Mouse (Mus musculus): Measurements from ENCODE around the gene Xbp1.
"Not testable (repeated sequence)": the region's sequence is repeated elsewhere in the genome, so short reads cannot be mapped to it uniquely, and the experiment has no call there.

Gene Xbp1

DNA sequence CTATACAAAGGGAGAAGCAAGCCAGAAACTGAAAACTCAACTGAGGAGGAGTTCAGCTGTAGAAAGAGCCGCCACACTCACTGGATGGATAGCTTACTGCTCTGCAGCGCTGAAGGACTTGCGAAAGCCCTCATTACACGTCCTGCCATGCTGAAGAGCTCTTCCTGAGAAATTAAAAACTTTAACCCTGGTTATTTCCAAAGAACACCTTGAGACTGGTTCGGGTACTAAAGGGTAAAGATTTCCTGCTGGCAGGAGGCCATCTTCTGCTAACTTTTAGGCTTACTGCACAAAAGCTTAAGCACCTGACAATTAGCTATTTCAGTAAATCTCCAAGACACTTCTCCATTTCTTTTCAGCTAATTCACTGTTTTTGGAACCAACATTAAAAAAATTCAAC is 9.7 kb downstream of the Xbp1 start:
- peak; percentile 70 for DNase-seq

DNA sequence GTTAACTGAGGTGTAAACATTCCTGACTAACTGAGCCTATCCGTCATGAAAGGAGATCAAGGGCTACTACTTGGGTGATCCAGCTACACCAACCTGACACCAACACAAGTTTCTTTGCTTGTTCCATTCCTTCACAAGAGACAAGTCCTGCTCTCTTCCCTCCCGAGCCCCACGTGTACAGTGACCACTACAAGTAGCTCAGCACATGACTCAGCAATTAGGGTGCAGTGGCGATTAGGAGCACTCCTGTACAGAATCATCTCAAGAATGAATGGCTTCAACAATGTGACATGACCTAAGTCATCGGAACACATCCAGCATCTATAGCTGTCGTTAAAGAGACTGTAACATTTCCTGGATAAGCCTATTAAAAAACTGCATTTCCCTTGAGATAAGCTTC is 10.3 kb downstream of the Xbp1 start:
- peak; percentile 70 for DNase-seq

DNA sequence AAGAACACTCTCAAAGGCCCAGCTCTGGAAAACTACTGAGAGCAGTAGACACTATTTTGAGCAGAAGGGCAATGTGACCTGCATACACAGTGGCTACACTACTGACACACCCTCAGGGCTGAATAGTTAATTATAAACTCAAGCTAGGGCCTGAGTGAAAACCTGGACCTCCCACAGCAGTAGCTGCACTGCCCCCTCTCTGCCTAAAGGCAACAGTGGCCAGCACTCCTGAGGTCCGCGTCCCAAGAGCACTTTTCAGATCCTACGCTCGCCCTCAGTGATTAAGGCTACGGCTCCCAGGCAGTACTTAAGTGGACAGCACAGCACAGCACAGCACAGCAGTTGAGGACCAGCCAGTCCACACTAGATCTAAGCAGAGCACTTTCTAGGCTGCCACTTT is 12.6 kb downstream of the Xbp1 start:
- DNase-seq, result peak; percentile 93

DNA sequence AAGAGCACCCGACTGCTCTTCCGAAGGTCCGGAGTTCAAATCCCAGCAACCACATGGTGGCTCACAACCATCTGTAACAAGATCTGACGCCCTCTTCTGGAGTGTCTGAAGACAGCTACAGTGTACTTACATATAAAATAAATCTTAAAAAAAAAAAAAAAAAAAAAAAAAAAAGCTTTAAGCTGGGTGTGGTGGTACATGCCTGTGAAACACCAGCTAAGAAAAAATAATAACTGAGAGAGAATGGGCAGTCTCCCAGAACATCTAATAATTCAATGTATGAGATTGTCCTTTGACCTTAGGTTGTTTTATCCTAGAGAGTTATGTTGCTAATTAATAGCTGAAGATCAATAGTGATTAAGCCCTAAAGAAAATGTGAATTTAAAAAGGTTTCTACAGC is 17.0 kb downstream of the Xbp1 start:
- not testable (repeated sequence) for DNase-seq

DNA sequence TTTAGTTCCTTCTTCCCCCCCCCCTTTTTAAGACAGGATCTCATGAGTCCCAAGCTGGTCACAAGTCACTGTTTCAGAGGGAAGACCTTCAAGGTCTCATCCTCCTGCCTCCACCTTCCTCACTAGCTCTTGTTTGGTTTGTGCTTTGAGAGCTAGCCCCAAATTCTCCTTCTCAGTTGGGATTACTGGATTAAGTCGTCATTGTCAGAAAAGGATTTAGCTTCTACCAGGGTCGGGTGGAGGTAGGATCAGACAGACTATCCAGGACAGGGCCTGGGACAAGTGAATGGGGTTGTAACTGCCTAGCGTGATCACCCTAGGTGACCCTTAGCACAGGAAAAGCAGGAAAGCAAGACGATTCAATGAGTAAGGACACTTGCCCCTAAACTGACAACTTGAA is 19.9 kb downstream of the Xbp1 start:
- peak; percentile 74 for DNase-seq

DNA sequence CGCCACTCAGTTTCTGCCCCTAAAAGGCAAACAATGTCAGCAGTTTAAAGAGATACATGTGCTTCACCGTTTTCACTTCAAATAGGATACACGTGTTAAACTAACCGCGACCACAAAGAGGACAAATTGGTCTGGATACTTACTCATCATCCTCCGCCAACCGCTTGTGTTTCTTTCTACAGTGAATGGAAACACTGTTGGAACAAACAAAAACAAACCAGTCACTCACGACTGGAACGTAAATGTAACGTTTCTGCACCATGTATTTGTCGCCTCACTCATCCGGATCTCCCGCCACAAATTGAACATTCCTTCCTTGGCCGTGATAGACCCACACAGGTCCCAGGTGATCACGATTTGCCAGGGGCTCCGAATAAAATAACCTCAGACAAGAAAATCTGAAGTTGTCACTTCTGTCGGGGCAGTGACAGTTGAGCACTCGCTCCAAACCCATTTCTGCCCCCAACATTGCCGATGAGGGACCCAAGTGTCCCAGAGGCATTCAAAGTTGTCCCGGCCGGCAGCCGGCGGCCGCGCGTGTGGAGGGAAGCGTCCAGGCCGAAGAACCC is 20.9 kb downstream of the Xbp1 start:
- DNase-seq, result no peak

DNA sequence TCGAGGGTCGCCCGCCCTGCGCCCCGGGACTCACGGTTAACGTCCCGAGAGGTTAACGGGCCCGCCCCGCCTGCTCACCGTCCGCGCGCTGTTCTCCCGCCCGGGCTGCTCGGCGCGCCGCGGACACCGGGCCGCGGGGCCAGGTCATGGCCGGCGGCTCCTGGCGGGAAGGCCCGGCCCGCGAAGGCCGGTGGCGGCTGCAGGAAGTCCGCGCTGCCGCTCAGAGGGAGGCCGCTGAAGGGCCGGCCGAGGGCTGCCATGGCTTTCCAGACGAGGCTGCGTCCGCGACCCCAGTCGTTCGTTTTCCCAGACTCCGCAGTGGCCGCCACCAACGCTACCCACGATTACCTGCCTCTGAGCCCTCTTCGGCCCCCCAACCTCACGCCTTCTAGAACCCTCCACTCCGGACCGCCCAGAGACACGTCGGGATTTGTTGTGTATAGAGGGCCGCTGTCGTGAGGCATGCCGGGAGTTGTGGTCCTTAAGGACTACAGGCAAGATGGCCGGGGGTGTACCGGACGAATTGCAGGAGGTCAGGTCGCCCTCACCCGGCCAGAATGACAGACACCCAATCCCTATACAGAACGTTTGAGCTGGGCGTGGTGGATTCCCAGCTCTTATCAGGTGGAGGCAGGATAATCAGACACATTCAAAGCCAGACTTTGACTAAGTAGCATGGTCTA is 21.5 kb downstream of the Xbp1 start, which contains the start of gene Ccdc117:
Ccdc117 (minus strand) TSS at position 389 of the 683 bp plus-strand sequence.
- DNase-seq, result peak; percentile 100

DNA sequence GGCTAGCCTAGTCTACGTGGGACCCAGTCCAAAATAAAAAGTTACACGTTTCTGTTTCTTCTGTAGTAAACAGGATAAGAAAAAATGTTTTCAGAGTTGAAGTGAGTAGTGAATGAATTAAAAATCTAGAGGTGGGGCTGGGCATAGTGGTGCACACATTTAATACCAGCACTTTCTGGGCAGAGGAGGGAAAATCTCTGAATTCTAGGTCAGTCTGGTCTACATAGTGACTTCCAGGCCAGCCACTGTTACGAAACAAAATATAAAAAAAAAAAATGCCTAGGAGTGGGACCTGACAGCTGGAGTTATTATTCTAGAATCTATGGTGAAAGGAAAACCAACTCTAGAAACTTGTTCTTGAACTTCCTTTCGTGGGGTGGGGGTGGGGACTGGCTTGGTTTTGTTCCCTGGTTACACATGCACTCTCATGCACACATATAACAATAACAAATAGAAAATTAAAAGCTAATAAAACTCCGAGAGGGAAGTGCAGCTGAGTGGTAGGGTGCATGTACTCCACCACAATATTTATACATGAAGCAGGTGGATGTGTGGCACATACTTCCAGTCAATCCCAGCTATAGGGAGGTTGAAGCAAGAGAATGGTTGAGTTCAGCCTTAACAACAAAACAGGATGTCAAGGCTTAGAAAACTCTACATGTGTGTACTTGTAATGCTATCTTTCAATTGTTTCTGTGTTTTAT is 22.2 kb downstream of the Xbp1 start:
- DNase-seq, result peak; percentile 27

DNA sequence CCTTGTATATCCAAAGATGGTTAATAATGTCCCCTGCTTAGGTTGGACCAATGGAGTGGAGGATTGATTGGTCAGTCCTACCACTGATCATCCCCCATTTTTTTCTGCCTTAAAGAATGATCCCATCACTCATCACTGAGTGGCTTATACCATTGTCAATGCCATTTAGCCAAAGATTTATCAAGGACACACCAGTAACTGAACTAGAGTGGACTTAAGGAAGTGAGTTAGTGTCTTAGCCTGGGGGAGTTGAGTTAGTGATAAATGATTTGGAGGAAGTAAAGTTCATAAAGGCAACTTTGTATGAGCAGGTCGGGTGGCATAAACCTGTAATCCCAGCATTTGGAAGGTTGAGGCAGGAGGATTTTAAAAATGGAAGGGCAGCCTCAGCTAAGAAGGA is 22.8 kb downstream of the Xbp1 start:
- DNase-seq, result peak; percentile 14

DNA sequence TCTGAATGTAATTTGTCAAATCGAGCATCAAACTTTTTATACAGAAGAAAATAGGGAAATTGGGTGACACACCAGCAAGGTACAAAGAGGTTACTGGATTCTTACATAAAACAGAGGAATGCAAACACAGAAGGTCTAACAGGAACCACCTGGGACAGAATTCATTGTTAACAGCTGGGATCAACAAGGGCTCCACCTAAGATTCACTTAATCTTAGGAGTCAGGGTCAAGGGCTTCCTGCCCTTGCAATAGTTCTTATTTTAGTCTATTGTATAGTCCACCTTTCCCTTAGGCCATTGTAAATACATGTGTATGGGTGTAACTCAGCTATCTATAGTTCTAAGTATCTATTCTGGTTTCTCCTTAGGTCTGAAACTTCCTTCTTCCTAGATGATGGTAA is 24.2 kb downstream of the Xbp1 start:
- not testable (repeated sequence) for DNase-seq

DNA sequence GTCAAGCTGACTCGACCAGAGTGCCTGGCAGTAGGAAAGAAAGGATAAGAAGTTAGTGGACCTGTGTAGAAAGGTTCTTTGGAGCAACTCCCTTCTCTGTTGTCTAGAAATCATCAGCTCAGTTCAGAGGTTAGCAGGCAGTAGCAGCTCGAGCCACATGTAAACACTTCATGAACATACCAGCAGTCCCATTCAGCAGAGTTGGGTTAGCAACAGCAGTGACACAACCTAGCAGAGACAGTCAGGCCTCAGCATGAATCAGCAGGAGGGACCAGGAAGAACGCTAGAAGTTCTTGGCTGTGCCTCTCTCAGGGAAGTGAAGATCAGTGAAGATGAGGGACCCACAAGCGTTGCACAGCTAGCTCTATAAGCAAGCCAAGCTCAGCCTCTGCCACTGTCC is 25.0 kb downstream of the Xbp1 start:
- peak; percentile 76 for DNase-seq

DNA sequence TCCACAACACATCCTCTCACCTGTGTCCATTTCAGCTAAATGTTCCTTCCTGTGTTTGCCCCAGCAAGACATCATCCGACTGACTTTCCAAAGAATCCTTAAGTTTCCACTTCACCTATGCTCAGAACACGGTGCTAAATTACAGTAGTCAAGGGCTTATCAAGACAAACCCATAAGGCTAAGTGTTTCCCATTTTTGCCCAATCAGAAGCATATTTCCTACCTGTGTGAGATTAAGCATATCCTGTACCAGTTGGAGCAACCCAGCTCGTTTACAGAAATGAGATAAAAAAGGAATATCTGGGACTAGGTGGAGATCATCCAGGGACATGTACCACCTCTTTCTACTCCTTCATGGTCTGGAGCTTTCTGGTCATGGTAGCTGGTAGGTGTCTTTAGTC is 26.2 kb downstream of the Xbp1 start:
- DNase-seq, result peak; percentile 50

DNA sequence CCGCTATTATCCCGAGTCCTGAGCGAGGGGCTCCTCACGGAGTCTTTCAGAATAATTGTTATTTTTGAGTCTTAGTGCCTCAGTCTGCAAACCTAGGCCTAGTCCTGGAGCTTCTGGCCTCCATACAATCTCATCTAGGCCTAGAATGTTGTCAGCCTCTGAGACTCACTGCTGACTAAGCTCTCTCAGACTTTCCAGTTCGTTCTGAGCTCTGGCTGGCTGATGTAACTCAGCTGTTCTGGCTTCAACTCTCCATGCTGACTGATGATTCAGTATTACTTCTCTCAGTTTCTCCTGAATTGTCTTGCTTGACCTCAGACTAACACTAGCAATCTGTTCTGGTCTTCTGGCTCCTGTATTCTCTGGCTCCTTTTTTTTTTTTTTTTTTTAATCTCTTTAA is 31.0 kb downstream of the Xbp1 start:
- DNase-seq, result no peak

DNA sequence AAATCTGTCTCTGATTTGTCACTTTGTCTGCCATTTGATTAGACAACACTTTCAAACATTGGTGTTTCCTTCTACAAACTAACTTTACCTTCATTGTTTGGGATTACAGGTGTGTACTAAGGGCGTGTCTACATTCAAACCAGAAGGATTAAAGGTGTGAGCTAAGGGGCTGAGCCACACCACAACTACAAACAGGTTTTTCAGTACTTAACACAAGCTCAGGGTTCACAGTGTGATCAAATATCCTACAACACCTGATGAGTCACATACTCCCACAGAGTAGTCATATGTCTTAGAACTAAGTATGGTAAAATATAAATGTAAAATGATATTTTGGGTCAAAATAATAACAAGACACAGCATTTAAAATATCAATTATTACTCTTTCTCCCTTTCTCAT is 31.5 kb downstream of the Xbp1 start:
- peak; percentile 51 for DNase-seq

DNA sequence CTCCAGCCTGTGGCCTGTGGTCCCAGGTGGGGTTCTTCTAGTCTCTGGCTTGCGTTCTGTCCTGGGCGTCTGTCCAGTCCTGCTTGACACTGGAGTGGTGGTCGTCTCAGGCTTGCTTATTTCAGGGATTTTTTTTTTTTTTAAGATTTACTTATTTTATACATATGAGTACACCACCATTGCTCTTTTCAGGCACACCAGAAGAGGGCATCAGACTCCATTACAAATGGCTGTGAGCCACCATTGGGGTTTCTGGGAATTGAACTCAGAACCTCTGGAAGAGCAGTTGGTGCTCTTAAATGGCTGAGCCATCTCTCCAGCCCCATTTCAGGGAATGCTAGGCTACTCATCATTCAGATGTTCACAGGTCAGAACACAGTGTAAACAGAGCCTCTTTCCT is 39.8 kb downstream of the Xbp1 start:
- peak; percentile 55 for DNase-seq

DNA sequence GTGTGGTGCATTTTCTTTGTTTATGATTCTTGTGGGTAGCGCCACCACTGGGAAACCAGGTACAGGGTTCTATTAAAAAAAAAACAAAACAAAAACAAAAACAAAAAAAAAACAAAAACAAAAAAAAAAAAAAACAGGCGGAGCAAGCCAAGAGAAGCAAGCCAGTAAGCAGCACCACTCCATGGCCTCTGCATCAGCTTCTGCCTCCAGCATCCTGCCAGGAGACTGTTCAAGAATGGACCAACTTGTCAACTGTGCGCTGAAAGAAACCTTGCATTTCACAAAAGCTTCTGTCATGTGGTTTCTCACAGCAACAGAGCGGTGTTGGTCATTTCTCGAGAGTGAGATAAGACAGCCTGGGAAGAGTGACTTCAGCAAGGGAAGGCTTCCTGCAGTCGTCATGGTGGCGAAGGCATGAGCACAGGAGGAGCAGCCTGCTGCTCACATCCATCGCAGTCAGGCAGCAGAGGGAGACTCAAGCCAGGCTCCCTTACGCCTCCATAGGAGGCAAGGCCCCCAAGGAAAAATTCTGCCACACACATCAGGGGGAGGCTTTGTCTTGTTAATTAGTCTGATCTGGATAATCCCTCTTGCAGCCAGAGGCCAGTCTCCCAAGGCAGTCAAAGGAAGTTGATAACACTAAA is 42.3 kb downstream of the Xbp1 start:
- peak; percentile 85 for DNase-seq

DNA sequence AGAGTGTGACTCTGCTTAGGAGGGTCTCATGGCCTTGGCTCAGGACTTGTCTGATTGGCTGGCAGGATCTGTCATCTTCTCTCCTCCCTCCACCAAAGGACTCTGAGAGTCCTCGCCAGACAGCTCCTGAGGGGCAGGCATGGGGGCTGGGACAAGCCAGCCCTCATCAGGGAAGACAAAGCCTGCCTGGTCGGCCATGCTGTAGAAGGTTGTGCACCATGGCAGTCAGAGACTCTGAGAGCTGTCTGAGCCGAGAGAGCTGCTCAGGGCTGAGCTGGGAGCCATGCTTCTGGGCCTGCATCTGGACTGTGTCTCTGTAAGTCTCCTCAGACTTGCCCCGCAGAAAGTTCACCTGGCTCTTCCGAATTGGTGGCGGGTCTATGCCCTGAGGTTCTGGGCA is 43.4 kb downstream of the Xbp1 start:
- peak; percentile 50 for DNase-seq

DNA sequence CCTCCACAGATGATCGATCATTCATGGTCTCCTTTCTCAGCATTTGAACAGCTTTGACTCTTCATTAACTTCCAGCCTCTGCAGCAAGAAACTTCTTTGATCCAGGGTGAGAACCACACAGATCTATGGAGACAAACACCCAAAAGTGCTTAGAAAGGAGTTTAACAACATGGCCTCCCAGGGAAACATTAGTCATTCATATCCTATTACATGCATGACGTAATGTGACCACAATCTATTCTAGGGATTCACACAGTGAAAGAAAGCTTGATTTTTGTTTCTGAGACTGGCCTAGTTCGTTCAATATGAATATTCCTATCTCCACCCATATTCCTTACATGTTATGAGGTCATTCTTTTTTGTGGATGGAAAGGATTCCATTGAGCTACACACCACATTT is 45.1 kb downstream of the Xbp1 start:
- no peak for DNase-seq

DNA sequence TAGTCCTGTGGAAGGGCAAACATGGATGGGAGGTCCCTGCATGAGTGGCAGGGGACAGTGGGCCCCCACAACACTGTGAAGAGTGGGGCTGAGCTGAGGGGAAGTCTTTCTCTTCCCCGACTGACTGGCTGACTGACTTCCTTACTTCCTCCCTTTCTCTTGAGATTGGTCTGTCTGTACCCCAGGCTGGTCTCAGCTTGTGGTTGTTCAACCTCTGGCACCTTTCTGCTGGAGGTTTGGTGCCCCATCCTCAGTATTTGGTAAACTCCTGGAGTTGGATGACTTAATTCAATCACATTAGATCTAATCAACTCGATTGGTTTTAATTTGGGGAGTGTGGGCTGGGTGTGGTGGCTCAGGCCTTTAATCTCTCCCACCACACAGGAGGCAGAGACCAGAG is 46.0 kb downstream of the Xbp1 start:
- peak; percentile 74 for DNase-seq

DNA sequence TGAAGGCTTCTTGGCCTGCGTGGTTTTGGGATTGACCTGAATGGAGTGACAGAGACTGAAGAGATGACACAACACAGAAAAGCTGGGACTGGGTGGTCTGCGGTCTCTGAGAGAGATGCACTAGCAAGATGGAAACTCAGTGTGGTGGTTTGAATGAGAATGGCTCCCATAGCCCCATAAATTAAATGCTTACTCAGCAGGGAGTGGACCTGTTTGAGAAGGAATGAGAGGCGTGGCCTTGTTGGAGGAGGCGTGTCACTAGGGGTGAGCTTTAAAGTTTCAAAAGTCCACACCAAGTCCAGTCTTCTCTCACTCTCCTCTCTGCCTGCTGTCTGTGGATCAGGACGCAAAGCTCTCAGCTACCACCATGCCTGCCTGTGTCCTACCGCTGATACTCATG is 47.2 kb downstream of the Xbp1 start:
- peak; percentile 55 for DNase-seq

DNA sequence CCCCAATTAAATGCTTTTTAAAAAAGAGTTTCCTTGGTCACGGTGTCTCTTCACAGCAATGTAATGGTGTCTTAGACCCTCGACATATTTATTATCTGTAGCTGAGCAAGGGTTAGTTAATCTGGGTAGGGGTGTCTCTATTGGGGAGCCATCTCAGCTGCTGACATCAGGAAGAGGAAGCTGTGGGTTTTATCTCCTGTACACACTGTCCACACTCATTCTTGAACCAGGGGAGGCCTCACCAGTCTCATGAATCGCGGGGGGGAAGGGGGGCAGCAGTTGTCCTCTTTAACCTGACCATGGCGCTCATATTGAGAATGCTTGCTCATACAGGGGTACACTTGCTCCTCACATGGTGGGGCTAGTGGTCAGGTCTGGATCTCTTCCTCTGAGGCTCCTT is 47.6 kb downstream of the Xbp1 start:
- peak; percentile 60 for DNase-seq

DNA sequence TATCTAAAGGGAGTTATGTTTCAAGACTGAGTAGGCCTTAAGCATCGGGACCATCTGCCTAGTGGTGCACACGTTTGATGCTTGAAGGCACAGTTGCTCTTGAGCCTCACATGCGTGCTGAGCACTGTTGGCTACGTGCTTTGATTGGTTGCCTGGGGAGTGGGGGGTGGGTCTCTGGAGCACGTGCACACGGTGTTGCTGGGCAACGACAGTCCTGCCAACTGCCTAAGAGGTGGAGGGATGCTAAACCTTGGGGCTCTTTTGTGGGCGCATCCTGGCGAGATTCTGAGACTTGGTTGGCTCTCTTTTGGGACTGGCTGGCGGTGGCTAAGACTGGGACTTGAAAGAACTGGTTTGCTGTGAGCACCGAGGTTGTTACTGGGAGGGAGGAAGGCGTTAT is 49.0 kb downstream of the Xbp1 start, which contains the start of gene Ankrd36:
Ankrd36 (plus strand) TSS at position 211 of the 400 bp plus-strand sequence.
- no peak for DNase-seq

DNA sequence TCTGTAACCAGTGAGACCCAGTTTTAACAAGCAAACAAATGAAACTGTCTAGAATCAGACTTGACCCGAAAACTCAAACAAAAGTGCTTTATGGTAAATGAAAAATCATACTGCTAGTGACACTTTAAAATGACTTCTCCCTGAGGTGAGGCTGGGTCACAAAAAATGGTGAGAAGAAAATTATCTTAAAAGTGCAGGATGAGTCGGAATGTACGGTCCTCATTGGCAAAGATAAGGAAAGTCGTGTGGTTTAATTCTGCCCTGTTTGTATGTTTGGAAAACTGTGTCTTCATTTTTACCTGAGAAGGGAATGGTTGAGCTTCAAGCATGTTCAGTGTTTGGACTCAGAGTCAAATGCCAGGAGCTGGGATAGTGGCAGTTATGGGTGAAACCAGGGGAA is 51.4 kb downstream of the Xbp1 start:
- DNase-seq, result no peak

DNA sequence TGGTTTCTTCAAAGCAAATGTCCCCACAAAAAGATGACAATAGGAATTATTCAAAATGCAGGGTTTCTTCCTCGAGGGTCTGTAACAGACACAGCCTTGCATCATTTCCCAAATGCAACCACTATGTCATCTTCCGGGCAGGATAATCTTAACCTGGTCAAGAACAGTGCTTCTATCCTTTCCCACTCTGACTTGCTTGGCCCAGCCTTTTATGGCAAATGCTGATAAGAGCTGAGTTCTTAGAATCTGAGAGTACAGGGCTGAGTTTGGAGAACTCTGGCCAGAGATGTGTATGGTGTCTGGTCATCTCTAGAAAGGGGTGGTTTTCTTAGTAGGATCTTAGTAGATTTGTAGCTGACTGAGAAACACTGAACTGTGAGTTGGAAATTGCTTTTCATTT is 53.4 kb downstream of the Xbp1 start:
- no peak for DNase-seq
